Mouse (Mus musculus) cerebellum, adult (tissue): ENCODE results near the gene Prune1.
A peak's percentile ranks its signal among the peaks of the same experiment; 100 is the strongest.

ENCODE experiments used
- ATAC-seq: cut with Nextera tagmentation; 2 replicates; pipeline ENCODE4 v1.9.2; 2017; ENCODE audit warnings: mild to moderate bottlenecking, moderate library complexity, mixed read lengths; ENCODE audit not compliant: insufficient number of reproducible peaks, low FRiP score, low TSS enrichment

The Prune1 gene

DNA sequence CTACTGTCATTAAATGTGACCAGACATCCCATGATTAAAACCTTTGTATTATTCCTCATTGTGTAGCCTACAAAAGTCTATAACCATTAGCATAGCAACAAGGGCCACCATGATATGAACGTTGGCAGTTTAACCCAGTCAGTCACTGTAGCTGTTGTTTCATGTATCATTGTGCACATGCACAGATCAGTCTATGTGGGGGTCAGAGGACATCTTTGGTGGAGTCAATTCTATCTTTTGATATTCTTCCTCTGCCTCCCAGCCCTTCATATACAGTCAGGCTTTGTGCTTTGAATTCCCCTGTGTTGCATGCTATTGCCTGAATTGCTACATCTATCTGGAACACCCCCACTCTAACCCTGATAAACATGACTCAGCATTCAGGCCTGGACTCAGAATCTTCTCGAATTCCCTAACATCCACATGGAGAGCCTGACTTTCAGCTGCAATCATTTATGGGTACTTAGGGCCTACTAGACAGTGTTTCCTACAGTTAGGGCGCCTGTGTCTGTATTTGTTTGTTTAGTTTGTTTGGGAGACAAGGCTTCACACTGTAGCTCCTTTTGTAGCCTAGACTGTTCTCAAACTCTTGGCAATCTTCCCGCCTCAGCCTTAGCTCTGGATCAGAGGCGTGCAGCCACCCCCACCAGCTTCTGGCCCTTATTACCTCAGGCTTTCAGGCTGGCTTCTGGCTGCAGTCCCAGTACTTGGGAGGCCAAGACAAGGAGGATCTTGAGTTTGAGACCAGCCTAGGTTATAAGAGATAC is 35.2 kb downstream of the Prune1 start:
- ATAC-seq = no peak

DNA sequence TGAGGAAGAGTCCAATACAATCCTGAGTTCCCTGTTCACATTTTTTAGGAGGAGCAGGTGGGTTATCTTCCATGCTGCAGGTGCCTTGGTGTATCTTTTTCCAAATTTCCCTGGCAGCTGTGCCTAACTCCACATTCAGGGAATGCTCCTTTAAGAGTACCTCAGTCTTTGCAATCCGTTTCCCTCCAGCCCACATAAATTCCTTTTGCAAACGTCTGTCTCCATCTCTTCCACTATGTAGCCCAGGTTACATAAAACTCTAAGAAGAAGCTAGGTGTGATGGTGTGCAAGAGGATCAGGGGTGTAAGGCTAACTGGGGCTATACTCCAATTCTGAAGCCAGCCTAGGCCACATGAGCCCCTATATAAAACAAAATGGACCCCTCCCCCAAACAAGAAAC is 38.8 kb downstream of the Prune1 start:
- no peak for ATAC-seq

DNA sequence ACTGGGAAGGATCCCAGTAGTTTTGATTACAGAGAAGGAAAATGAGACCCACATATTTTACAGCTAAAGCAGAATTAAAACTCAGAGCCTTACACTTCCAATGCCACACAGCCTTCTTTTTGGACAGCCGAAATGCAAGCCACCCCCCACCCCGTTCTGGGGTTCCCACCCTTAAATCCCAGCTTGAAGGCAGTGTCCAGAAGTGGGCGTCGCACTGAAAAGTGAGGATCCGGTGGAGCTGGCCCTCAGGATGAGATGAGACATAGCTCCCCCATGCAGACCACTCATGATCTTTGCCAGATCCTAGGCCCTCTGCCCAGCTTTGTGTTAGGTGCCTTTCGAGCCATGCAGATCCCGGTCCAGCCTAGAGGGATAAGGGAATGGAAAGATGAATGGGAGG is 40.4 kb downstream of the Prune1 start, which contains the start of gene Gm128:
Gene Gm128, minus strand, starts transcription at position 101 of the 400 bp plus-strand sequence.
- no peak for ATAC-seq

- ATAC-seq = no peak
Measured at GRCm38 (mm10) chr3:95240900-95241299, 41.0 kb downstream of the Prune1 start.

DNA sequence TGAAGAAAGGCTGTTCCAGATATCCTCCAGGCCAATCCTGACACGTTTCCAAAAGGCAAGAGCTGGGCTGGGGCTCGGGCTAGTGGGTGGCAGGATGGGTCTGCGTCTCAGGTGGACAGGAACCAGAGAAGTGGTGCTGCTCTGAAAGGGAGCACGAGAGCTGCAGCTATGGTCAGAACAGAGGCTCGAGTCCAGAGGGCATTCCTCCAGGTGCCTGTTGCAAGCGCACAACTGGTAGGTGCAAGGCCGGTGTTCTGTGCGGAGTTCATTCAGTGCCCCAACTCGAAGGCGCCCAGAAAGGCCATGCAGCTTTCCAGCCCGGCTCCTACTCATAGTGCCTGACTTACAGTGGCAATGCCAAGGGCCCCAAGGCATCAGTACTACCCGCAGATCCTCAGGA is 41.9 kb downstream of the Prune1 start:
- ATAC-seq = no peak

DNA sequence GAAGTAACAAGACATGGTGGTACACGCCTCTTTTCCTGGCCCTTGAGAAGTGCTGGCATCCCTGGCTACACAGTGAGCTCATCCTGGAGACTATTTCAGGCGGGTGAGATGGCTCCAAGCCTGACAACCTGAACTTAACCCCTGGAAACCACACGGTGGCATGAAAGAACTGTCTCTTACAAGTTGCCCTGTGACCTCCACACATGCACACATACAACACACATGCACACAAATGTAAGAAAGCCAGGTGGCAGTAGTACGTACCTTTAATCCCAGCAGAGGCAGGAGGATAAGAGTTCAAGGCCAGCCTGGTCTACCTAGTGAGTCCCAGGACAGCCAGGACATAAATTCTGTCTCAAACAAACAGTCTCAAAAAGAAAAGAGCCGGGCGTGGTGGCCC is 42.9 kb downstream of the Prune1 start:
- ATAC-seq = no peak

DNA sequence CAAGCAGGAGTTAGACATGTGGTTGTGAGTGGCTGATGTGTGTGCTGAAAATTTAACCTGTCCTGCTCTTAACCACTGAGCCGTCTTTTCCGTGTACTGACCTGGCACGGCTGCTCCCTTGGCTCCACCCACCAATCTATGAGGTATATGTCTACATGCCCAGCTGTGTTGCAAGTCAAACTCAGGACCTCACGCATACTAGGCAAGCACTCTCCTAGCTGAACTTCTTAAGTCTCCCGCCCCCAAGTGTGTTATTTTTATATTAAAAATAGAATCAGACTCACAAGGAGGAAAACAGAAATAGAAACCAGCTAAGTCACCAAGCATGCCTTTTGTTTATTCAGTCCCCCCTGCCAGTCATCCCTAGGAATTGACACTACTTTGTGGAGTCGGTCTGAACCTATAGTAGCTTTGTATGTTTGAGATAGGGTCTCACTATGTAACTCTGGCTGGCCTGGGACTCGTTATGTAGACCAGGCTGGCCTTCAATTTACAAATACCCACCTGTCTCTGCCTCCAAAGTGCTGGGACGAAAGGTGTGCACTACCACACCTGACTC is 44.3 kb downstream of the Prune1 start:
- no peak for ATAC-seq

GRCm38 (mm10) chr3:95235386-95236301 is 46.2 kb downstream of the Prune1 start:
- ATAC-seq = no peak

DNA sequence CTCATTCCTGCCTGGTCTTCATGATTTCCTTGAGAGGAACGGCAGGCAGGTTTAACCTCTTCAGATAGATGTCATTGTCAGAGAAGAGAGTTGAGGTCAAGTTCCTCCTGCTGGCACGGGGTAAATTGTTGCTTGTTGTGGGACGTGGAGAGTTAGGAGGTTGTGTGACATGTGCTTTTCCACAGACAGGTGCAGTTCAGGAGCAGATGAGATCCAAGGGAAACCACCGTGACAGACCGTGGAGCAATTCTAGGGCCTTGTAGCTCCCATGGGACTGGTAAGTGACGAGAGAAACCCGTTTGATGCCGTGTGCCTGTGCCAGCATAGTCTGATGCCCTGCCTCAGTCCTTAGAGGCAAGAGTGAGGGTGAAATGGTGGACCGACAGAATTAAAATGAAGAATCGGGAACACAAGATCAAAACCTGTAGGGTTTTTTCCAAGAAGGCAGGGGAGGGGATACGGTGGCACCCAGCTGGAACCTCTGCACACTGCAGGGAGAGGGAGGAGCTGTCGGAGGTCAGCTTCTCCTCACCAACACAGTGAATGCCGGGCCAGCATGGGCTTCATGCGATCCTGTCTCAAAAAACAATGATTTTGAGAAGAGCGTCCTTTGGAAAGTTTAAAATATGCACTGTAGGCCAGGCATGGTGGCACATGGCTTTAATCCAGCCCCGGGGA is 48.4 kb downstream of the Prune1 start:
- no peak for ATAC-seq

- ATAC-seq = no peak
Measured at GRCm38 (mm10) chr3:95232771-95233170, 49.1 kb downstream of the Prune1 start.

DNA sequence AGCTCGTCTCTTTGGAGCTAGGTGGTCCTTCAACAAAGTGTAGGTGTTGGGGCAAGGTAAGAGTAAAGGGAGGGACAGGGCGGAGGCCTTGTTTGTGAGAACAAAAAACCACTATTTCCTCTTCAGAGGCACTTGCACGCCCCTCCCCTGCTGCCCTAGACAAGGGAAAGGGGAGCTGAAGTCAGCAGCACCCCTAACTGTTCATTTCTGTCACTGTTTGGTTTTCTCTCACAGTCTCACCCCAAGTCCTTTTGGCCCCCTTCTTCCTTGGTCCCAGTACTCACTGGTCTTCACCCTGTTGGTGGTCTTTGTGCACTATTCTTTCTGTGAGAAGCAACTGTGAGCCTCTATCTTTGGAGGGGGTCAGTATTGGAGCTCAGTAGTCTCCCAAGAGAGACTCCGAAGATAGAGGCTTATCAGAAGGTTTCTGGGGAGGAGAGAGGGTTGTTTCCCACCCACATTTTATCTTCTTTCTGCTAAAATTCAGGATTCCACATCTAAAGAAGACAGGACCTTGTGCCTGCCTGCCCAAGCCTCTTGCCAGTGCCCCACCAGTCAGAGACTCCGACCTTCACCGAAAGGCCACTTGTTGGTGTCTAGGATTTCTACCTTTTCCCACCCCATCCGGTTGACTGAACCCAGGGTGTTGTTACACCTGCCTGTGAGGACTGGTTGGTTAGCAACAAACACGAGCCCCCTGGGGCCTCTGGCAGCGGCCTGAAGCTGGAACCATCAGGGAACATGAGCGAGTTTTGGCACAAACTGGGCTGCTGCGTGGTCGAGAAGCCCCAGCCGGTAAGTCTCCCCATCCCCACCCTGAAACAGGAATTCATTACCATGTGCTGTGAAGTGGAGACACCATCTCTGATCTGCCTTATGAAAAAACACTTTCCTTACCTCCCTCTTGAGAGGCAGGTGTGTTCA is 50.3 kb downstream of the Prune1 start, which contains the start of gene Mllt11:
Gene Mllt11, minus strand, starts transcription at position 874 of the 924 bp plus-strand sequence.
- no peak for ATAC-seq

DNA sequence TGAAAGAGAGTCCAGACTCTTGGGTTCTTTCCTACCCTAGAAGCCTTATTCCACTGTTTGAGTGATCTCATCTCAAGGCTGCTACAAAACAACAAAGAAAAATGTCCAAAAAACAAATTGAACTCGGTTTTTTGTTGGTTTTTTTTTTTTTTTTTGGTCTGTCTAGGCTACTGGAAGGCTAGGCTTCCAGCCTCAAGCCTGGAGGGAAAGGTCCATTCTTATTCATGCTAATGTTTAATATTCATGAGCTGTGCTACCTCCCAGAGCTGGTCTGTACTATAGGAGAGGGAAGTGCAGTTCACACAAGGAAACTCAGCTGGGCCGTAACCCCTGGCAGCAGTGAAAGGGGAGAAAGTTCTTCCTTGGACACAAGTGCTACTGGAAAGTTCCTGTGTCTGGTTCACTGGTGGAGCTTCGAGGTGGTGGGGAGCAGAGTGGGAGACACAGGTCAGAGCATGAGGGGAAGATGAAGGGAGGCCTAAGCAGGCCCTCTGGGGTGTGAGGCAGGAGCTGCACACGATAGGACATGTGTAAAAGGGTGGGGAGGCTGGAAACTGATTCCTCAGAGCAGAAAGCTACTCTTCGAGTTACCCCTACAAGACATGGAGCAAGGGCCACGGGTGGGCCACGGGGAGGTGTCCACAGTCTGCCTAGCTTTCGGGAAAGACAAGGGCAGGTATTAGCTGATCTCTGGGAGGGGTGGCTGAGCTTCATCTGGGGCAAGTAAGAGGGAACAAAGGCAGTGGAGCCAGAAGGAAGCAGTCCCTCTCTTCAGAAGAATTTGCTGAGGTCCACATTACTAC is 51.2 kb downstream of the Prune1 start:
- no peak for ATAC-seq

DNA sequence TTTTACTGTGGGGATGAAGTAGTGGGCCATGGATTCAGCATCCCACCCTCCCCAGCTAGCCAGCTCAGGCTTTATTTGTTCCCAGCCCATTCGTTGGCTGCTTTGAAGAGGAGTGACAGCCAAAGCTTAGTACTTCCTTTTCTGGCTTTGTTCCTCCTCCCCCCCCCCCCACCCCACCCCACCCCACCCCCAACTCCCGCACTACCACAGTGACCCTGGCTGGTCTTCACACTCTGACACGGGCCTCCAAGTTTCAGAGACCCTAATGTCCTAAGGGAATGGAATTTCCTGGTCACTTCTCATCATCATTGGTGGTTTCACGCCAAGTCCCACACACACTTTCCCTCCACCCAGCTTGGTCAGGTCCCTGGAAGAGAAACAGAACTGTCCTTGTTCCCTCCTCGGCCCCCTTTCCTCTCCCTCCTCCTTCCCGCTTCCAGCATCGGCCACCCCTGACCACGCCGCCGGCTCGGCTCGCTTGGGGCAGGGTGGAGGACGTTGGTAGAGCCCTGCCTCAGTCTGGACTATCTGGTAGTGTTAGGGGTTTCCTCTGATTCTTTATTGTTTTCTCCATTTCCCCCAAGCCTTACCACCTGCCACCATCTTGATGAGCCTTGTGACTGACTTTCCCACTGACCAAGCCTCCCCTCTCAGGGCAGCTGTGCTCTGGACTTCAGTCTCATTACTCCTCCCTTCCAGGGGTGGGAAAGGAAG is 51.9 kb downstream of the Prune1 start:
- ATAC-seq = no peak

- ATAC-seq = peak; percentile 8; the same call in 1 of the 2 replicates
Measured at GRCm38 (mm10) chr3:95228894-95229780, 52.7 kb downstream of the Prune1 start.

GRCm38 (mm10) chr3:95228148-95228893 is 53.6 kb downstream of the Prune1 start, which contains the start of gene Cdc42se1:
TSS of gene Cdc42se1 (plus strand) at chr3:95228732.
- ATAC-seq = peak; percentile 83

GRCm38 (mm10) chr3:95227214-95227613 is 54.7 kb downstream of the Prune1 start:
- no peak for ATAC-seq
